Mouse (Mus musculus): ENCODE measurements at regions not wholly inside any gene's neighbourhood (a gene's known extent, or its start where the extent isn't known, plus 50 kb on each side); places are given as distances from the start of the nearest gene placed in this dataset.

DNA sequence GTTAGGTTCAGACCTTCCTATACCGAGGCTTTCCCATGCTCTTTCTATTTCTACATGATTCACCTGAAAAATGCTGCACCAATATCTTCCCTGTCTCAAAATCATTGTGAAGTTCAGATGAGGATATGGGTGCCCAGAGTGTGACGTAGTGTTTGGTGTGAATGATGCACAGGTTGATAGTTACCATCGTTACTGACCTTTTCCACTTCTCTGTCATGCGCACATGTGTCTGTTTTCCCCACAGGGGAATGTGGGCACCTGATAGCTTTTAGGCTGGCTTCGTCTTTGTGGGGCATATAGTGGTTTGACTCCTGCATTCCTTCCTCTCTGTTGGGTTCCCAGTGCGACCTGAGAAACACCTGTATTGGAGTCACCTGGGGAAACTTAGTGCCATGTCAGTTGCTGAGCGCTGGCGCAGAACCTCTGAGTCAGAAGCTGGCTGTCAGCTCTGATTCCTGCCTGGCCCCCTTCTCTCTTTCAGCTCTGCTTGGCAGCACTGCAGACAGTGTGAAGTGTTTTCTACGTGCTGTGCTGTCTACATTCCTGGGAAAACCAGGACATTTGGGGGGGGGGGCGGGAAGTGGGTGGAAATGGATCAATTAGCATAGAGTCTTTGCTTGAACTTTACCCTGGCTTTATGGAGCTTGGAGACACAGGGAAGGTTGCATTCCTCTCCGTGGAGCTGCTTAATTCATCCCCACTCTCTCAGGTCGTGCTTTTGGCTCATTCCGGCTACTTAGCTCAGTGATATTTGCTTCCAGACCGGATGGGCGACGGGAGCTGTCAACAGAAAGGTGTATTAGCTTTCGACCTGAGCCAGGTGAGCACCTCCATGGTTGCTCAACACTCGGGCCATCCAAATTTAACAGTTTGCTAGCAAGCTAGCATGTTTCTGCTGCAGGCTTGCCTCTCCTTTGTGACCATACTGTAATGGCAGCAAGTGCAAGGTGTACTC is 1281.4 kb upstream of the A1bg start:
- DNase-seq: peak; percentile 45

DNA sequence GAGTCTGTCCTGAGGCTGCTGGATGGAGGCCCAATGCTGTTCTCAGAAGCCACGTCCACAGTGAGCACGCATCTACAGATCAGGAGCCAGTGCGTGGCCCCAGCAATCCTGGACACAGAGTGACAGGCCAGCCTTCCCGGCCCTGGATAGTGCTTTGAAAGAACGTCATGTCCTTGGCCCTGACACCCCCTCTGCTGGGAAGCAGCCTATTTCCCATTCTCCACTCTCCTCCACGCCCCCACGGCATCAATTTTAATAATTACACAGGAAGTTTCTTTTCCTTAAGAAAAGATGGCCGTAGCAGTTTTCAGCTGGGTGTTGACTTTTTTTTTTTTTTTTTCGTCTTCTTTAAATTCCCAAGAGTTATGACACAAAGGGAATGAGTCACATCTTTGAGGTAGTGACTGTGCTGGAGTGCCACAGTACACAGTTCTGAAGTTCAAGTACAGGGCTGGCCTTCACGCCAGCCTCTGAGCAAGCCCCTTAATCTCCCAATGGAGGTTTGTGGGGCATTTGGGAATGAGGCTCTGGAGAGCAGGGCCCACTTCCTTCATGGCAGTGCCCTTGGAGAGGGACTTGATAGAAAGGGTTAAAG is 1280.1 kb upstream of the A1bg start:
- peak; percentile 15 for DNase-seq

DNA sequence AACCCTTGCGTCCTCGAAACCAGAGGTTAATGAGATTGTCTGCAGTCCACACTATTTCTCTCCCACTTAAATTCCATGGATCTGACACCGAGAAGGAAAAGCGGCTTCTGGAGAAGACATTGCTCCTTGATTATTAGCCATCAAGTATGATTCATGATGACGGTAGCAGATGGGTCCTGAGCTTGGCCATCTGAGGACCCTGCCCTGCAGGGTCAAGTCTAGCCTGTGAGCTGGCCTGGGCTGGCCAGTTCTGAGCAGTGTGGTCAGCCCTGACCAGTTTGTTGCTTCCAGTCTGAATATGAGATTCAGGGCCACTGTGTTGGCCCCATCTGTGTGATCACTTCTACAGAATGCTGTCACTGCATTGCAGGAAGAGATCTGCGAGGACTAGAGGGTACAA is 1275.9 kb upstream of the A1bg start:
- DNase-seq: no peak

DNA sequence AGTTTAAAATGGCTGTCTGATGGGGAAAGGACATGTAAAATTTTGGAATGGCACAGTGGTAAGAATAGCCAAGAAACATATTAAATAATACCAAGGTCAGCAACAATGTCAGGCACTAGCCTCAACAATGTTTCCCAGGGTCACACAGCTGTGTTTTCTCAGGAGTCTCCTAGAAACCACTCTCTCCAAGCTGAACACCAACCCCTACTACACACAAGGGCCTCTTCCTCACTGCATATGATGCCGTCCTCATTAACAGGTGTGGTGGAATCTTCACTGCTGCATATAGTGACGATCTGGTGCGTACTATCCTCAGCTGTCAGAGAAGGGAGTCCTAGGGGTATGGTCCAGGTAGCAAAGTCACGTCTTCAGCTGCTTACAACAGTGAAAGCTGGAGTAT is 1275.4 kb upstream of the A1bg start:
- DNase-seq: no peak

DNA sequence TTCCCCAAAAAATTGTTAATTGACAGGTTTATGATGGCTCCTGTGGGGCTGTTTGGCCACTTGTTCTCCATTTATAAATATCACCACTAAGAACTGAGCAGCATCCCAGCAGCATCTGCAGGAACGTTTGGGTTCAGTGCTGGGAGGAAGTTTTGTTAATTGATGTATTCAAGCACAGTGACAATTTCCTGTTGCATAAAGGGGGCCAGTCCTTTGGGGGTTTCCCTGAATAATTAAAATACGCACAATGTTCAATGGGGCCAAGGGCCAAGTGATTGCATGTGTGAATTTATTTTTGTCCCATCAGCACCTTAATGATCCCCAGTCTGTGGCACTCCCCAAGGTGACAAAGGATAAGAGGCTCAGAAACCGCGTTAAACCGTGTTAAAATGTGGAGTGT is 1272.6 kb upstream of the A1bg start:
- DNase-seq: no peak

- DNase-seq: no peak
Measured at GRCm38 (mm10) chr15:62192706-62193105, 1269.9 kb upstream of the A1bg start.

- no peak for DNase-seq
Measured at GRCm38 (mm10) chr15:62191641-62192040, 1268.8 kb upstream of the A1bg start.

GRCm38 (mm10) chr15:62190977-62191614 is 1268.3 kb upstream of the A1bg start:
- DNase-seq: no peak

- no peak for DNase-seq
Measured at GRCm38 (mm10) chr15:62190224-62190910, 1267.6 kb upstream of the A1bg start.

- no peak for DNase-seq
Measured at GRCm38 (mm10) chr15:62189565-62190181, 1266.9 kb upstream of the A1bg start.

GRCm38 (mm10) chr15:62186548-62186947 is 1263.7 kb upstream of the A1bg start:
- DNase-seq: no peak

DNA sequence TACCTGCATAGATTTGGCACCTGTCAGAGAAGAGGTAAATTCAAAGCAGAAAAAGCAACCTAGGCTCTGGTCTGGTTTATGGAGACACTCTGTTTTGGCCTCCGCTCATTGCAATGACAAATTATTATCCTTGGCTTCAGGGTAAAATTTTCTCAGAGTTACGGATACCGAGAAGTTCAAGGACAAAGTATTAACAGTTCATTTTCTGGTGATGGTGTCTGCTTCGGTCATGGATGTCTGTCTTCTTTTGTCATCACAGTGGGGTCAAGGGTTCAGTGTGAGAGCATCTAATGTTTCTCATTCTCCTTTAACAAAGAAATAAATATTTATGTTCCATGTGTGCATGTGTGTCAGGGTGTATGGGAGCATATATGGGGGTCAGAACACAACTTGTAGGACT is 1261.0 kb upstream of the A1bg start:
- DNase-seq: no peak

- no peak for DNase-seq
Measured at GRCm38 (mm10) chr15:62181454-62181910, 1258.7 kb upstream of the A1bg start.

DNA sequence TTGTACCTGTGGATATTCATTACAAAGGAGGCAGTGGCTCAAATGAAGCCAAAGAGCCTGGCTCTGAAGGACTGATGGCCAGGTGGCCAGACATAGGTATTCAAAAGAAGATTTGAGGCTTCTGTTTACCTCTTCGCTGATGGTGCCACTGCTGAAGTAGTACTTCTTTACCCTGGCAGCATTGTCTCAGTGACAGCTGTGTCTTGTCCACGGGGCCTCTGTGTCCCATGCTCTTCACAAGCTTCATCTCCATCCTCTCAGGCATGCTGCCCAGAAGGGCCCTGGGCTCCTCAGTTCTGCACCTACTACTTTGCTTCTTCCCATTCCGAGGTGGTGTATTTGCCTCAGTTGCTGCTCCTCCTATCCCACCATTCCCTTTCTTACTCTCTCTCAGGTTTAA is 1257.9 kb upstream of the A1bg start:
- no peak for DNase-seq

DNA sequence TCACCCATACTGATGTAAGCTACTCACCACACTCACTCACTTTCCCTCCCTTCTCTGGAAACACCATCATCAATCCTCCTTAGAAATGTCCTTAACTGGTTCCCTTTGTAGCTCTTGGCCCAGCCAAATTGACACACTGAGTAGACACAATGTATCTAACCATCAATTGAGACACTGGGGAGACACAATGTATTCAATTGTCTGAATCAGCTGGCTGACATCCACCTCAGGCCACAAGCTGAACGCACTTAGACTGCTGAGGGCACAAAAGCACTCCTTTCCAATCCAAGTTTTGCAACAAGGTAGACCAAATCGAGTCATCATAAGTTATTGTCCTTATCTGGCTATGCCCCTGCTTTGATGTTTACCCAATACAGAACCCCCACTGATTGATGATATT is 1257.0 kb upstream of the A1bg start:
- DNase-seq: no peak

GRCm38 (mm10) chr15:62178568-62178967 is 1255.8 kb upstream of the A1bg start:
- no peak for DNase-seq

DNA sequence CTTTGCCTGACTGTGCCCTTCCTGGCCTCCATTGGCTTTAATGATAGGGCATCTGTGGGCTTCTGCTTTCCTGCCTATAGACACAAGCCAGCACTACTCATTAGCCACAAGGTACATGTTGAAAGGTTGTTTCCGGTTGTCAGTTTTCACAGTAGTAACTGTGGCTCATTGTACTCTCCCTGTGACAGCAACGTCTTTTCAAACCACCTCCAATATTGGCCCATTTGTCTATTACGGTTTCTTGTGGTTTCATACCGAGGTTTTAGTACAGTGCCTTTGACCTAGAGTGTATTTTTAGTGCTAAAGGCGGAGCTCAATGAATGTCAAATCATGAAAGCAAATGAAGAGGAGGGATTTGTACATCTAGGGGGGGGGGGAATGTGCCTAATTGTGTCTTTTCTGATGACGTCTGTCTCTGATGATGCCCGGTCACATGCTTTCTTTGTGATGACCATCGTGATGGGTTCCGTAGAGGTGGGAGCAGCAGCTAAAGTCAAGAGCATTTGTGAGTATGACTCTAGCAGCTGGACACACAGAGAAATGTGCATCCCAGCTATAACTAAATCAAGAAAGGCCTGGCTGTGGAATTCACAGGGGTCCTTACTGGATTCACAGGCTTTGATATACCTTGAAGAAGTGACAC is 1255.1 kb upstream of the A1bg start:
- no peak for DNase-seq

GRCm38 (mm10) chr15:62176076-62176475 is 1253.3 kb upstream of the A1bg start:
- DNase-seq: no peak

DNA sequence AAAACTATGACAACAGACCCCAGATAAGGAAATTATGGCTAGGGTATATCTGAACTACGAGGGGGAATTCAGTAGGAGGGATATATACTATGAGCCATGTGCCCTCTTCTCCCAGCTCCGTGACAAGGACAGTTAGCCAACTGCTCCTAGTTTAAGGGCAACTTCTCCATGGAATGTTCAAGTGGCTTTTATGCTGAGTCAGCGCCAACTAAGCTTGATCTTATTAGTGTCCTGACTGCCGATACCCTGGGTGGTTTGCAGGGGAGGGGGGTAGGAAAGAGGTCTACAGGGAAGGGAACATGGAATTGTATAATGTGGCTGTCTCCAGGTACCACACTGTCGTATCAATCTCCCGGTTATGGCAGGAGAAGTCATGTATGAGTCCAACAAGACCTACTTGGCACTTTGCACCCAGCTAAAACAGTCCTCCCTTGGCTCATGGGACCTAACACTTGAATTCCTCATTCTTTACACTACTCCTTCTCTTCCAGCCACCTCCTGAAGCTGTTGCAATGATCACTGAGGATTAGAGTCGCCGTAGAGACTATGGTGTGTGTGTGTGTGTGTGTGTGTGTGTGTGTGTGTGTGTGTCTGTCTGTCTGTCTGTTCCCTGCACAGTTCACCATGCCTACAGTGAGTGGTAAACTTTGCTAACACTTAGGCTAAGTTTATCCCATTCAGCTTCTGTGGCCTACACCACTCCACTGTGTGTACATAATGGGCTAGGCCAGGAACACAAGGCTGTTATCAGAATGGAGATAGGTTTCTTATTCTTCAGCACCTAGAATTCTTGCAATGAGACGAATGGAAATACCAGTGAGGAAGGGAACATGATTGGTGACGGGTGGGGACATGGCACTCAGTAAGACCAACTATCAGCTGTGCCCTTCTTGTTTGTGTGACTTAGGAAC is 1251.1 kb upstream of the A1bg start:
- DNase-seq: no peak

- no peak for DNase-seq
Measured at GRCm38 (mm10) chr15:62171632-62172031, 1248.8 kb upstream of the A1bg start.

DNA sequence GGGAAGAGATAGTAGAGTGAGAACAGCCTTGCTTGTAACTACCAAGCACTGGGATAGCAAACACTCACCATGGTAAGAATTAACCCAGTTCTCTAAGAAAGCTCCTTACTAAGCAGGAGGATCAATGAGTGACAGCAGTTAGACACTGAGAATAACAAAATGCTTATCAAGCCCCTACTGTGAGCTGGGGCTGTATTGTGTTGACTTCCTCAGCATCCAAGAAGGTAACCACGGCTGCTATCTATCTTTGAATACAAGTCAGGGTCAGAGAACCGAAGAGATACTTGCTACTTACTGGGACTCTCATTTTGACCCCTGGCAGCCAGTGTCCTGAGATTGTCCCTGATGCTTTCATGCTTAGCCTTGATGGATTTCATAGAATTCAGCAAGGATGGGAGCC is 1248.4 kb upstream of the A1bg start:
- DNase-seq: no peak
